ENCODE assay signal across 8 mouse cellular contexts in genomic region chr16:87354075-87354583, GRCm38 (mm10). TPM values are rescaled to one million over a fixed set of nuclear protein-coding genes. Genes with fewer than 3 reads are reported as not detected.
A peak's percentile ranks its signal among the peaks of the same experiment; 100 is the strongest.
DNase-seq lines count a peak whose midpoint lies in the region; ATAC-seq and TF ChIP-seq lines count a peak whose summit lies in the region.

TSS of gene N6amt1 (plus strand) at chr16:87354185.

- H3K27ac ChIP-seq in ES-E14 (ENCODE audit: insufficient read depth, low read depth, low read length, poor library complexity, severe bottlenecking): peak within 1 kb of the TSS; percentile 94
- H3K27ac ChIP-seq in forebrain, embryonic 16.5 days (ENCODE audit: low read length): peak within 1 kb of the TSS; percentile 95
- H3K27ac ChIP-seq in layer of hippocampus, adult 2 months: peak within 1 kb of the TSS; percentile 97
- peak within 1 kb of the TSS; percentile 95 for H3K27ac ChIP-seq in lung, embryonic 14.5 days (ENCODE audit: low read depth)
- peak within 1 kb of the TSS; percentile 84 for H3K27ac ChIP-seq in olfactory bulb, adult 2 months (ENCODE audit: insufficient read depth, low read depth, low read length)
- peak within 1 kb of the TSS; percentile 80 for H3K27ac ChIP-seq in thymus, adult 2 months (ENCODE audit: control insufficient read depth, insufficient read depth, low read length)

- H3K4me1 ChIP-seq in ES-E14 (ENCODE audit: control insufficient read depth in 2 of 2, insufficient read depth in 2 of 2, low read length in 2 of 2, poor library complexity in 1 of 2): peaks cover 0 to 3% of the 10 kb centered on the region in 2 experiments; a peak in 2 of 4 replicates
- 0 out of 2 replicates have a peak, but pooled peaks cover 3% of the 10 kb centered on the region for H3K4me1 ChIP-seq in forebrain, embryonic 16.5 days (replicated peaks; ENCODE audit: control insufficient read depth, insufficient read depth, low read length)
- no peaks in the 10 kb centered on the region for H3K4me1 ChIP-seq in lung, embryonic 14.5 days (ENCODE audit: insufficient read depth)
- no peaks in the 10 kb centered on the region; the same call in 1 of the 2 replicates for H3K4me1 ChIP-seq in olfactory bulb, adult 2 months (ENCODE audit: control insufficient read depth, insufficient read depth, low read length)
- H3K4me1 ChIP-seq in thymus, adult 2 months (replicated peaks; ENCODE audit: control insufficient read depth, insufficient read depth, low read length): no peaks in the 10 kb centered on the region; the same call in 1 of the 2 replicates

- intact Hi-C loops in heart, postnatal 36 days (cut with DNase I): loop anchor here (5.0 kb wide), 1 partner anchor 87 kb away; no protein-coding TSS in a partner anchor

- in situ Hi-C loops in ES-E14 (cut with MboI; ENCODE audit: low sequenced_read_pairs in 2 of 2, unreplicated experiment in 2 of 2): no loop called here

- 0 out of 2 replicates have a peak, but pooled peaks cover 6% of the 10 kb centered on the region for H3K27me3 ChIP-seq in forebrain, embryonic 16.5 days (replicated peaks; ENCODE audit: control insufficient read depth, insufficient read depth, low read length)
- no peaks in the 10 kb centered on the region for H3K27me3 ChIP-seq in lung, embryonic 14.5 days (ENCODE audit: insufficient read depth, low read length)
- no peaks in the 10 kb centered on the region for H3K27me3 ChIP-seq in thymus, adult 2 months (ENCODE audit: control insufficient read depth, insufficient read depth, low read length)

- H3K9me3 ChIP-seq in ES-E14 (ENCODE audit: control insufficient read depth, insufficient read depth, low read depth, low read length): no peaks in the 10 kb centered on the region
- no peaks in the 10 kb centered on the region for H3K9me3 ChIP-seq in forebrain, embryonic 16.5 days (ENCODE audit: control insufficient read depth, low read length)
- no peaks in the 10 kb centered on the region for H3K9me3 ChIP-seq in lung, embryonic 14.5 days (ENCODE audit: low read depth, low read length)

- H3K36me3 ChIP-seq in ES-E14 (ENCODE audit: control insufficient read depth, insufficient read depth, low read length, poor library complexity, severe bottlenecking): peaks cover 4% of the 10 kb centered on the region; the same call in 1 of the 2 replicates
- H3K36me3 ChIP-seq in forebrain, embryonic 16.5 days (ENCODE audit: control insufficient read depth, insufficient read depth): peaks cover 3% of the 10 kb centered on the region; the same call in 1 of the 2 replicates
- peaks cover 24% of the 10 kb centered on the region for H3K36me3 ChIP-seq in lung, embryonic 14.5 days (ENCODE audit: insufficient read depth)
- no peaks in the 10 kb centered on the region; the same call in 1 of the 2 replicates for H3K36me3 ChIP-seq in thymus, adult 2 months (ENCODE audit: control insufficient read depth, insufficient read depth, low read length)

- peak; percentile 99 for ATAC-seq in forebrain, embryonic 16.5 days
- peak; percentile 99 for ATAC-seq in lung, embryonic 14.5 days (ENCODE audit: insufficient read depth)

- peak; percentile 53; the same call in 1 of the 2 replicates for TF ChIP-seq POLR2A in olfactory bulb, adult 2 months (IDR thresholded peaks at IDR 0.05; ENCODE audit: insufficient read depth, low read depth, low read length)
- TF ChIP-seq POLR2A in thymus, adult 2 months (IDR thresholded peaks at IDR 0.05; ENCODE audit: control insufficient read depth, extremely low read depth, insufficient read depth, low read length, poor library complexity): peak; percentile 45

- peak within 1 kb of the TSS; percentile 86 to 91 for H3K4me3 ChIP-seq in ES-E14 (ENCODE audit: insufficient read depth in 1 of 2, low read depth in 1 of 2, low read length in 2 of 2, poor library complexity in 1 of 2, severe bottlenecking in 1 of 2)
- H3K4me3 ChIP-seq in forebrain, embryonic 16.5 days (replicated peaks; ENCODE audit: low read length): peak within 1 kb of the TSS; percentile 93
- peak within 1 kb of the TSS; percentile 92 for H3K4me3 ChIP-seq in layer of hippocampus, adult 2 months
- H3K4me3 ChIP-seq in lung, embryonic 14.5 days (ENCODE audit: low read depth, low read length): peak within 1 kb of the TSS; percentile 66
- peak within 1 kb of the TSS; percentile 77 for H3K4me3 ChIP-seq in olfactory bulb, adult 2 months (ENCODE audit: insufficient read depth, low read depth, low read length)
- peak within 1 kb of the TSS; percentile 79 for H3K4me3 ChIP-seq in thymus, adult 2 months (ENCODE audit: control insufficient read depth, insufficient read depth, low read length)

- under 1% methylated on average over 48 of the region's 48 CpGs for WGBS in forebrain, embryonic 16.5 days
- WGBS in lung, embryonic 14.5 days: under 1% methylated on average over 47 of the region's 48 CpGs
- under 1% methylated on average over 48 of the region's 48 CpGs for WGBS in olfactory bulb, adult 2 months
- under 1% methylated on average over 48 of the region's 48 CpGs for WGBS in thymus, adult 2 months

- TF ChIP-seq CTCF in layer of hippocampus, adult 2 months (conservative IDR thresholded peaks at IDR 0.05): peak; percentile 73
- TF ChIP-seq CTCF in lung, embryonic 14.5 days (IDR thresholded peaks at IDR 0.05; ENCODE audit: low read depth): peak; percentile 32
- TF ChIP-seq CTCF in olfactory bulb, adult 2 months (IDR thresholded peaks at IDR 0.05; ENCODE audit: insufficient read depth, low read depth, low read length): no peak
- TF ChIP-seq CTCF in thymus, adult 2 months (IDR thresholded peaks at IDR 0.05; ENCODE audit: borderline replicate concordance, control insufficient read depth, extremely low read depth, insufficient read depth, low read length, poor library complexity): no peak

- peak within 1 kb of the TSS; percentile 100 for H3K9ac ChIP-seq in ES-E14 (ENCODE audit: insufficient read depth, low read depth, low read length, poor library complexity, severe bottlenecking)
- H3K9ac ChIP-seq in forebrain, embryonic 16.5 days (replicated peaks; ENCODE audit: low read depth, low read length): peak within 1 kb of the TSS; percentile 85
- H3K9ac ChIP-seq in lung, embryonic 14.5 days: peak within 1 kb of the TSS; percentile 78

- peak within 1 kb of the TSS; percentile 60 for H3K4me2 ChIP-seq in forebrain, embryonic 16.5 days (ENCODE audit: low read length)
- H3K4me2 ChIP-seq in lung, embryonic 14.5 days: peak within 1 kb of the TSS; percentile 59

- peak; percentile 91 for DNase-seq in ES-E14 (ENCODE audit: low read depth, low spot score)
- DNase-seq in cerebellum, adult 11-12 months: peak; percentile 92
- DNase-seq in heart, postnatal 36 days: peak; percentile 92 to 99
- peak; percentile 89 to 93 for DNase-seq in layer of hippocampus, adult 2 months (ENCODE audit: low spot score in 2 of 2)
- peak; percentile 99 for DNase-seq in lung, embryonic 14.5 days
- peak; percentile 94 for DNase-seq in thymus, adult 2 months

TF ChIP-seq in ES-E14, 5 proteins besides CTCF, POLR2A, EP300 and RAD21:
- TF ChIP-seq ZNF384 (IDR thresholded peaks at IDR 0.05; ENCODE audit: low read depth, low read length): no peak
- TF ChIP-seq HCFC1 (IDR thresholded peaks at IDR 0.05; ENCODE audit: borderline replicate concordance, insufficient read depth, low read length): peak; percentile 69; the same call in 1 of the 2 replicates
- TF ChIP-seq ZC3H11A (IDR thresholded peaks at IDR 0.05; ENCODE audit: borderline replicate concordance, low read depth, low read length): no peak
- no peak for TF ChIP-seq CHD2 (IDR thresholded peaks at IDR 0.05; ENCODE audit: low read depth, low read length)

RNA-seq across cellular contexts. Expression of gene N6amt1, which starts in this region (rescaled TPM):
- 7.5 and 9.3 TPM in 2 replicates for total RNA-seq in ES-E14 (2012; rRNA removed)
- polyA plus RNA-seq in forebrain, embryonic 16.5 days (2015; fragmentation: Nextera tagmentation; extraction: Ambion mirVana): 13.8 and 17.5 TPM in 2 replicates
- total RNA-seq in heart, postnatal 36 days (2021): 10 to 100 TPM; 17.4 to 21.8 TPM
- total RNA-seq in layer of hippocampus, adult 2 months (2021): 10 to 100 TPM; 19.7 to 20.8 TPM
- 27.1 and 27.5 TPM in 2 replicates for polyA plus RNA-seq in lung, embryonic 14.5 days (2014; fragmentation: Nextera tagmentation; extraction: Ambion mirVana)
- not detected in 2 replicates for polyA plus RNA-seq in olfactory bulb, adult 2 months (2012; ENCODE audit: insufficient read depth, insufficient read length, low replicate concordance, missing spikeins)
- 8.3 and 8.4 TPM in 2 replicates for polyA plus RNA-seq in thymus, adult 2 months (2012; rRNA removed)

Comparison
In these comparisons a context has a peak if more than half of its experiments do, and no peak if none do; other contexts are left out.
1. Peak in every context shown above with its lines: DNase-seq, ATAC-seq, H3K4me3 ChIP-seq and H3K27ac ChIP-seq.
2. CTCF ChIP-seq: peak in layer of hippocampus, adult 2 months (single experiment) and lung, embryonic 14.5 days (single experiment); none in olfactory bulb, adult 2 months (single experiment) and thymus, adult 2 months (single experiment).